ENCODE assay signal across 10 mouse cellular contexts in the genomic region with DNA sequence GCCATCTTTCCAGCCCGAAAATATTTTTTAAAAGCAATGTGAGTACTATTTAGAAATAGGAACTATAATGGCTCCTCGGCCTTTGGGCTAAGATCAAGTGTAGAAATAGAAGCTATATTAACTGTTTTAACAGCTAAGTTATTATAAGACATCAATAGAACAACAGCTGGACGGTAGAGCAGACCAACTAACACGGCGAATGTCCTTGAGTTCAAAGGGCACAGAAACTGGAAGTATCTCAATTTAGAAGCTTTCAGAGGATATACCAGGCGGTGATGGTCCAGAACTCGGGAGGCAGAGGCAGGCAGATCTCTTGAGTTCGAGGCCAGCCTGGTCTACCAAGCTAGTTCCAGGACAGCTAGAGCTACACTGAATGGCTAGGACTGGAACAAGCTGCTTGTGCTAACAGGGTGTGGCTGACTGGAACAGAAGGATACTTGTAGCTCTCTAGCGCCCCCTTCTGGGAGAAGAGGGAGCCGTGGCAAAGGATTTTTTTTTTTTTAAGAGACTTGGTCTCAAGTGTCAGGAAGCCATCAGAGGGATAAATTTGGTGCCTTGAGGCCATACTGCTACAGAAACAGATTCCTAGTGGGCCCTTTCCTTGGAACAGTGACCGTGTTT. TPM values are rescaled to one million over a fixed set of nuclear protein-coding genes. Genes with fewer than 3 reads are reported as not detected.
DNase-seq lines count a peak whose midpoint lies in the region; ATAC-seq and TF ChIP-seq lines count a peak whose summit lies in the region.
"Had no signal": no experiment of that assay in that cellular context is flagged by ENCODE, and none has a peak within 500 bp of the region (broad histone marks: within the 10 kb centered on the region; RNA-seq: fewer than 3 reads in every experiment).

No protein-coding gene starts in this region.

- H3K4me3 ChIP-seq in lung, embryonic 14.5 days (ENCODE audit: low read depth, low read length) = no peak overlapping the region
- H3K4me3 ChIP-seq: limb, embryonic 15.5 days had no signal

- 79% methylated on average over 11 of the region's 11 CpGs for WGBS in large intestine, adult 2 months
- 69% methylated on average over 11 of the region's 11 CpGs for WGBS in lung, embryonic 14.5 days

- no peak for ATAC-seq in cerebellum, adult (ENCODE audit: insufficient number of reproducible peaks, low FRiP score, low TSS enrichment)
- no peak for ATAC-seq in lung, embryonic 14.5 days (ENCODE audit: insufficient read depth)

- no peak overlapping the region for H3K4me2 ChIP-seq in lung, embryonic 14.5 days
- H3K4me2 ChIP-seq: limb, embryonic 15.5 days had no signal

- no peaks in the 10 kb centered on the region for H3K4me1 ChIP-seq in lung, embryonic 14.5 days (ENCODE audit: insufficient read depth)
- H3K4me1 ChIP-seq: limb, embryonic 15.5 days had no signal

- H3K36me3 ChIP-seq in lung, embryonic 14.5 days (ENCODE audit: insufficient read depth) = peaks cover 6% of the 10 kb centered on the region; the same call in 1 of the 2 replicates

- H3K27ac ChIP-seq in lung, embryonic 14.5 days (ENCODE audit: low read depth) = no peak overlapping the region
- H3K27ac ChIP-seq: limb, embryonic 15.5 days had no signal

- H3K9ac ChIP-seq in lung, embryonic 14.5 days = no peak overlapping the region
- H3K9ac ChIP-seq: limb, embryonic 15.5 days had no signal

- H3K9me3 ChIP-seq in lung, embryonic 14.5 days (ENCODE audit: low read depth, low read length) = no peaks in the 10 kb centered on the region
- H3K9me3 ChIP-seq: limb, embryonic 15.5 days had no signal

- peak; percentile 75 for TF ChIP-seq CTCF in lung, embryonic 14.5 days (IDR thresholded peaks at IDR 0.05; ENCODE audit: low read depth)

- H3K27me3 ChIP-seq in lung, embryonic 14.5 days (ENCODE audit: insufficient read depth, low read length) = no peaks in the 10 kb centered on the region
- H3K27me3 ChIP-seq: limb, embryonic 15.5 days had no signal

- peak; percentile 60 for DNase-seq in cerebellum, adult 11 months
- DNase-seq in MEL-GATA-1-ER (ENCODE audit: extremely low read depth, low read depth) = peak; percentile 83
- peak; percentile 72 for DNase-seq in cerebellum, adult 8-10 months
- DNase-seq in gastrocnemius, postnatal 10 days = peak; percentile 68
- DNase-seq in large intestine, adult 2 months (ENCODE audit: low read depth, low spot score) = peak; percentile 56
- peak; percentile 75 for DNase-seq in lung, embryonic 14.5 days
- peak; percentile 37 to 51 for DNase-seq in right cerebral cortex, postnatal 36 days (ENCODE audit: low spot score in 2 of 2)

RNA-seq across cellular contexts. Expression of a gene that starts 39.9 kb away (rescaled TPM):
- under 1 TPM in 1 of 2 experiments, not detected in 1; 0.16 TPM for total RNA-seq in gastrocnemius, postnatal 10 days (2021)
- 4.3 and 5.2 TPM in 2 replicates for polyA plus RNA-seq in large intestine, adult 2 months (2012; rRNA removed)
- polyA plus RNA-seq in lung, embryonic 14.5 days (2014; fragmentation: Nextera tagmentation; extraction: Ambion mirVana) = 0.21 TPM in 1 of 2 replicates, not detected in the other
- polyA plus RNA-seq: C2C12 had no signal
